Mouse (Mus musculus) limb, embryonic 10.5 days (tissue): ENCODE results near the gene 4930519P11Rik. TPM values are rescaled to one million over a fixed set of nuclear protein-coding genes. Genes with fewer than 3 reads are reported as not detected.

Source experiments
- DNase-seq: peaks from one replicate; pipeline ENCODE4 v3.0.0-alpha.2; 2017; ENCODE audit warnings: low spot score
- H3K27ac ChIP-seq: fragments of 300-500 bp; sonication (generic); 2 replicates; pipeline ENCODE4 v1.5.1; 2016; ENCODE audit warnings: mild to moderate bottlenecking
- H3K27me3 ChIP-seq: fragments of 300-500 bp; sonication (generic); 2 replicates; pipeline ENCODE4 v1.6.1; 2016; ENCODE audit warnings: low read depth, mild to moderate bottlenecking; ENCODE audit not compliant: poor library complexity, severe bottlenecking
- H3K36me3 ChIP-seq: fragments of 300-500 bp; sonication (generic); 2 replicates; pipeline ENCODE4 v1.6.1; 2016; ENCODE audit warnings: mild to moderate bottlenecking, moderate library complexity
- H3K4me1 ChIP-seq: fragments of 300-500 bp; sonication (generic); 2 replicates; pipeline ENCODE4 v1.6.1; 2016
- H3K4me3 ChIP-seq: fragments of 300-500 bp; sonication (generic); 2 replicates; pipeline ENCODE4 v1.5.1; 2016; ENCODE audit warnings: mild to moderate bottlenecking, moderate library complexity
- H3K9me3 ChIP-seq: fragments of 300-500 bp; sonication (generic); replicated peaks from 2 replicates; pipeline ENCODE4 v1.6.1; 2016; ENCODE audit warnings: mild to moderate bottlenecking
- WGBS: fragments of 180-500 bp; shearing (Covaris S2); methylation state at CpG from one replicate; pipeline ENCODE4 v1.1.7; 2016; 5-methylcytosine and 5-hydroxymethylcytosine counted together
- polyA plus RNA-seq: library from polyadenylated mRNA; unstranded; fragments of >200 nt; fragmentation: Nextera tagmentation; extraction: Ambion mirVana; gene quantifications from 2 replicates; pipeline ENCODE4 v1.2.1, GENCODE M21; 2016

Gene 4930519P11Rik
- polyA plus RNA-seq, 1 experiment from 2014 or later: 0.64 TPM

GRCm38 (mm10) chr2:154593025-154593424 is 20.2 kb downstream of the 4930519P11Rik start:
- H3K4me1 ChIP-seq: no peaks in the 10 kb centered on the region
- H3K36me3 ChIP-seq: peaks cover 3% of the 10 kb centered on the region
- H3K9me3 ChIP-seq: no peaks in the 10 kb centered on the region
- DNase-seq: no peak
- WGBS: 75% methylated on average over 3 of the region's 3 CpGs
- no peaks in the 10 kb centered on the region for H3K27me3 ChIP-seq
- H3K27ac ChIP-seq: no peak overlapping the region
- no peak overlapping the region for H3K4me3 ChIP-seq

- Histone ChIP-seq H3K4me1 (no peaks in the 10 kb centered on the region), H3K4me3 (no peak overlapping the region), H3K27me3 (no peaks in the 10 kb centered on the region), H3K9me3 (no peaks in the 10 kb centered on the region), H3K27ac (no peak overlapping the region), H3K36me3 (peaks cover 5% of the 10 kb centered on the region)
- DNase-seq: no peak
- 80% methylated on average over 3 of the region's 3 CpGs for WGBS
These were observed 22.0 kb downstream of the 4930519P11Rik start for GRCm38 (mm10) chr2:154591239-154591638.

GRCm38 (mm10) chr2:154589051-154589450 is 24.2 kb downstream of the 4930519P11Rik start:
- Histone ChIP-seq H3K4me1 (peaks cover 14% of the 10 kb centered on the region), H3K36me3 (peaks cover 2% of the 10 kb centered on the region; the same call in 1 of the 2 replicates), H3K27me3 (no peaks in the 10 kb centered on the region), H3K9me3 (no peaks in the 10 kb centered on the region), H3K4me3 (no peak overlapping the region), H3K27ac (no peak overlapping the region)
- 88% methylated on average over 4 of the region's 4 CpGs for WGBS
- DNase-seq: no peak

DNA sequence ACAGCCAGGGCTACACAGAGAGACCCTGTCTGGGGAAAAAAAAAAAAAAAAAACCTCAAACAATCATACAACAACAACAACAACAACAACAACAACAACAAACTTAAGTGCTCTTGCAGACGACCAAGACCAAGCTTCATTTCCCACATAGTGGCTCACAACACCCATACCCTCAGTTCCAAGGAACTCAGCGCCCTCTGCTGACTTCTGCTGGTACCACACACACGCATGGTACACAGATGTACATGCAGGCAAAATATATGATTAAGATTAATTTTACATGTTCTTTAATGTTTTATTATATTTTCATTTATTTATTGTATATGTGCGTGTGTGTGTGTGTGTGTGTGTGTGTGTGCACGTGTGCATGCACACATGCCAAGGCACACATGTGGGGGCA is 26.8 kb downstream of the 4930519P11Rik start:
- WGBS: 72% methylated on average over 5 of the region's 5 CpGs
- Histone ChIP-seq H3K27ac (no peak overlapping the region), H3K36me3 (peaks cover 2% of the 10 kb centered on the region; the same call in 1 of the 2 replicates), H3K4me3 (no peak overlapping the region), H3K4me1 (peaks cover 14% of the 10 kb centered on the region), H3K9me3 (no peaks in the 10 kb centered on the region), H3K27me3 (no peaks in the 10 kb centered on the region)
- DNase-seq: peak; percentile 56

DNA sequence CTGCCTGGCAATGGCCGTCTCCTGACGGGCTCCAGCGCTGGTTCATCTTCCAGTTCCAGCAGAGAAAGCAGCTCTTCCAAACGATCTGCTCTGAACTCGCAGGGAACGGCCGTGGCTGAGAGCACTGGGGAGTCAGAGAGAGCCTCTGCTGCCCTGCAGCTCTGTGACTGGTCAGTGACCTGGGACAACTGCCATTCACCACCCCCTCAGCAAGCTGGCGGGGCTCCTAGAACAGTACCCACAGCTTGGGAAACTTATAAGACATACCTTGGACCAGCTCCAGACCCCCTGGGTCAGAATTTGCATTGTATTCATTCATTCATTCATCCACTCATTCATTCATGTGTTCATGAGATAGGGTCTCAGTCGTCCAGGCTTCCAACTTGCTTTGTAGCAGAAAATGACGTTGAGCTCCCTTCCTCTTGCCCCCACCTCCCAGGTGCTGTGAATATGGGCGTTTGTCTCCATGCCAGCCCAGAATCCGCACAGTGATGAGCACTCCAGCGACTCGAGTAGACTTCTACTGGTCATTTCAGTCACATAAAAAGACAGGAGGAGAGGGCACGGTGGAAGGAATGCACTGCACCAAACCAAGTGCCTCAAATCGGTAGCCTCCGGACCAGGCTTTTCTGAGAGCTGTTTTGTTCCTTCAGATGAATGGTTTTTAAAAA is 28.2 kb downstream of the 4930519P11Rik start:
- no peak overlapping the region for H3K4me3 ChIP-seq
- DNase-seq: no peak
- H3K27ac ChIP-seq: no peak overlapping the region
- H3K4me1 ChIP-seq: peaks cover 14% of the 10 kb centered on the region
- H3K9me3 ChIP-seq: no peaks in the 10 kb centered on the region
- WGBS: 76% methylated on average over 17 of the region's 17 CpGs
- peaks cover 2% of the 10 kb centered on the region; the same call in 1 of the 2 replicates for H3K36me3 ChIP-seq
- no peaks in the 10 kb centered on the region for H3K27me3 ChIP-seq

GRCm38 (mm10) chr2:154583906-154584872 is 29.0 kb downstream of the 4930519P11Rik start:
- H3K27me3 ChIP-seq: no peaks in the 10 kb centered on the region
- H3K36me3 ChIP-seq: peaks cover 2% of the 10 kb centered on the region; the same call in 1 of the 2 replicates
- H3K4me3 ChIP-seq: no peak overlapping the region
- no peaks in the 10 kb centered on the region for H3K9me3 ChIP-seq
- no peak overlapping the region for H3K27ac ChIP-seq
- H3K4me1 ChIP-seq: peaks cover 14% of the 10 kb centered on the region
- DNase-seq: no peak
- 77% methylated on average over 15 of the region's 15 CpGs for WGBS

- DNase-seq: no peak
- H3K36me3 ChIP-seq: no peaks in the 10 kb centered on the region
- peaks cover 17% of the 10 kb centered on the region for H3K4me1 ChIP-seq
- H3K27me3 ChIP-seq: no peaks in the 10 kb centered on the region
- WGBS: 100% methylated on average over 1 of the region's 1 CpGs
- no peaks in the 10 kb centered on the region for H3K9me3 ChIP-seq
- no peak overlapping the region for H3K4me3 ChIP-seq
- H3K27ac ChIP-seq: no peak overlapping the region
These were observed 31.8 kb downstream of the 4930519P11Rik start for GRCm38 (mm10) chr2:154581421-154581820.

- Histone ChIP-seq H3K4me1 (peaks cover 14% of the 10 kb centered on the region), H3K4me3 (no peak overlapping the region), H3K27me3 (no peaks in the 10 kb centered on the region), H3K27ac (no peak overlapping the region), H3K36me3 (no peaks in the 10 kb centered on the region), H3K9me3 (no peaks in the 10 kb centered on the region)
- 84% methylated on average over 8 of the region's 8 CpGs for WGBS
- DNase-seq: no peak
These were observed 32.7 kb downstream of the 4930519P11Rik start for GRCm38 (mm10) chr2:154580586-154580985.

GRCm38 (mm10) chr2:154577744-154578067 is 35.5 kb downstream of the 4930519P11Rik start:
- Histone ChIP-seq H3K4me1 (0 out of 2 replicates have a peak, but pooled peaks cover 3% of the 10 kb centered on the region), H3K9me3 (no peaks in the 10 kb centered on the region), H3K36me3 (no peaks in the 10 kb centered on the region), H3K27me3 (no peaks in the 10 kb centered on the region), H3K27ac (no peak overlapping the region), H3K4me3 (no peak overlapping the region)
- DNase-seq: no peak
- 90% methylated on average over 6 of the region's 6 CpGs for WGBS

- Histone ChIP-seq H3K4me1 (peaks cover 4% of the 10 kb centered on the region; the same call in 1 of the 2 replicates), H3K27me3 (no peaks in the 10 kb centered on the region), H3K4me3 (no peak overlapping the region), H3K9me3 (no peaks in the 10 kb centered on the region), H3K27ac (no peak overlapping the region), H3K36me3 (no peaks in the 10 kb centered on the region)
- WGBS: 58% methylated on average over 12 of the region's 12 CpGs
- no peak for DNase-seq
These were observed 36.1 kb downstream of the 4930519P11Rik start for GRCm38 (mm10) chr2:154576876-154577743.

DNA sequence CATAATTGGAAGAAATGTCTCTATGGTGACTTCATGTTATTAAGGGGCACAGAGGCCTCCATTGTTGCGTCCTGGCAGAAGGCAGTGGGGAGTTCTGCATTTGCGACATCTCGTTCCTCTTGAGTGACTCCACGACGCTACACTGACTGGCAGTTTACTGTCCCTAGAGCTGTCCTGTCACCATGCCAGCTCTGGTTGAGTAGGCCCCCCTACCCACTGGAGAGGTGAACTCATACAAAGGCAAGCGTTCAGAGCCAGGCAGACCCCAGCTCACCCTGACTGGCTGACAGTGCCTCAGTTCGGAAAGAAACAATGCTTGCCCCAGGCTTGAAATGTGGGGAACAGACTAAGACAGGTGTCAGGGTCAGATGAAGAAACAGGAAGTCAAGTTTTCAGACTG is 39.0 kb downstream of the 4930519P11Rik start:
- H3K4me1 ChIP-seq: peaks cover 19% of the 10 kb centered on the region
- no peak overlapping the region for H3K4me3 ChIP-seq
- DNase-seq: no peak
- no peaks in the 10 kb centered on the region for H3K36me3 ChIP-seq
- no peaks in the 10 kb centered on the region for H3K9me3 ChIP-seq
- H3K27me3 ChIP-seq: no peaks in the 10 kb centered on the region
- 79% methylated on average over 7 of the region's 7 CpGs for WGBS
- H3K27ac ChIP-seq: no peak overlapping the region

DNA sequence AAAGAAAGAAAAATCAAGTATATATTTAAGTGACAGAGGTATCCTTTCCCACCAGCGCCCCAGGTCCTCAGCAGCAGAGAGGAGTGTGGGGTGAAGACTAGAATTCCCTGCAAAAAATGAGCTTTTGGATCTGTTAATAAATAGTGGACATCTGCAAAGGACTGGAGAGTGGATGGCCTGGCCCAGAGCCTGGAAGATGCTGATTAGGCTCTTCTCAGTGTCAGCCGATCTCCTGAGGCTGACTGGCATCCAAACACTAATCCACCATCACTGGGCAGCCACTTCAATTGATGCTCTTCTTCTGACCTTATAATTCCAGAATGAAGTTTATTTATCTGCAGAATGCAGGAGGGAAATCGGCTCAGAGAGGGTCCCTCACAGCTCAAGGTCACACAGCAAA is 40.2 kb downstream of the 4930519P11Rik start:
- H3K27me3 ChIP-seq: no peaks in the 10 kb centered on the region
- H3K4me1 ChIP-seq: peaks cover 31% of the 10 kb centered on the region
- H3K4me3 ChIP-seq: no peak overlapping the region
- no peaks in the 10 kb centered on the region for H3K36me3 ChIP-seq
- WGBS: 93% methylated on average over 3 of the region's 3 CpGs
- H3K9me3 ChIP-seq: no peaks in the 10 kb centered on the region
- DNase-seq: no peak
- H3K27ac ChIP-seq: no peak overlapping the region
